Mouse (Mus musculus): ENCODE data around the gene Uqcc3. TPM values are rescaled to one million over a fixed set of nuclear protein-coding genes. Genes with fewer than 3 reads are reported as not detected.

The Uqcc3 gene
- 45.4 and 46.9 TPM in 2 replicates for polyA plus RNA-seq (2012; rRNA removed)

- peak; percentile 96 for DNase-seq (ENCODE audit: low read depth)
- TF ChIP-seq POLR2A (IDR thresholded peaks at IDR 0.05; ENCODE audit: borderline replicate concordance, extremely low read depth, insufficient read depth, insufficient read length, poor library complexity, severe bottlenecking) (peak; percentile 56; the same call in 1 of the 2 replicates), CTCF (IDR thresholded peaks at IDR 0.05; ENCODE audit: borderline replicate concordance, extremely low read depth, insufficient read depth, insufficient read length) (no peak)
These were observed at the start of gene Uqcc3 for GRCm38 (mm10) chr19:8880311-8881033. Gene Uqcc3, minus strand, starts transcription at chr19:8880923.

- DNase-seq (ENCODE audit: low read depth) = no peak
- TF ChIP-seq CTCF (IDR thresholded peaks at IDR 0.05; ENCODE audit: borderline replicate concordance, extremely low read depth, insufficient read depth, insufficient read length) = no peak
- TF ChIP-seq POLR2A (IDR thresholded peaks at IDR 0.05; ENCODE audit: borderline replicate concordance, extremely low read depth, insufficient read depth, insufficient read length, poor library complexity, severe bottlenecking) = no peak
These were observed 49.4 kb upstream of the Uqcc3 start for GRCm38 (mm10) chr19:8930117-8930516.

GRCm38 (mm10) chr19:8929224-8930088 lies 48.7 kb upstream of the Uqcc3 start, which contains the start of the genes Rom1 and Eml3:
Gene Rom1, minus strand, starts transcription at chr19:8929356.
Gene Eml3, plus strand, starts transcription at chr19:8929552.
- DNase-seq (ENCODE audit: low read depth) = peak; percentile 64
- 0 out of 2 replicates have a peak, but pooled peaks have one; percentile 25 for TF ChIP-seq CTCF (IDR thresholded peaks at IDR 0.05; ENCODE audit: borderline replicate concordance, extremely low read depth, insufficient read depth, insufficient read length)
- TF ChIP-seq POLR2A (IDR thresholded peaks at IDR 0.05; ENCODE audit: borderline replicate concordance, extremely low read depth, insufficient read depth, insufficient read length, poor library complexity, severe bottlenecking) = no peak

GRCm38 (mm10) chr19:8928689-8929223 lies 48.0 kb upstream of the Uqcc3 start:
- DNase-seq (ENCODE audit: low read depth) = no peak

GRCm38 (mm10) chr19:8927891-8928525 lies 47.3 kb upstream of the Uqcc3 start:
- DNase-seq (ENCODE audit: low read depth) = no peak
- no peak for TF ChIP-seq POLR2A (IDR thresholded peaks at IDR 0.05; ENCODE audit: borderline replicate concordance, extremely low read depth, insufficient read depth, insufficient read length, poor library complexity, severe bottlenecking)
- TF ChIP-seq CTCF (IDR thresholded peaks at IDR 0.05; ENCODE audit: borderline replicate concordance, extremely low read depth, insufficient read depth, insufficient read length) = no peak

More at GRCm38 (mm10) chr19:8928689-8929223, 48.0 kb upstream of the Uqcc3 start:
- no peak for TF ChIP-seq POLR2A (IDR thresholded peaks at IDR 0.05; ENCODE audit: borderline replicate concordance, extremely low read depth, insufficient read depth, insufficient read length, poor library complexity, severe bottlenecking)
- no peak for TF ChIP-seq CTCF (IDR thresholded peaks at IDR 0.05; ENCODE audit: borderline replicate concordance, extremely low read depth, insufficient read depth, insufficient read length)

GRCm38 (mm10) chr19:8926766-8927165 lies 46.0 kb upstream of the Uqcc3 start:
- DNase-seq (ENCODE audit: low read depth) = no peak
- TF ChIP-seq CTCF (IDR thresholded peaks at IDR 0.05; ENCODE audit: borderline replicate concordance, extremely low read depth, insufficient read depth, insufficient read length) (no peak), POLR2A (IDR thresholded peaks at IDR 0.05; ENCODE audit: borderline replicate concordance, extremely low read depth, insufficient read depth, insufficient read length, poor library complexity, severe bottlenecking) (no peak)

GRCm38 (mm10) chr19:8921741-8922140 lies 41.0 kb upstream of the Uqcc3 start:
- DNase-seq (ENCODE audit: low read depth) = no peak
- no peak for TF ChIP-seq POLR2A (IDR thresholded peaks at IDR 0.05; ENCODE audit: borderline replicate concordance, extremely low read depth, insufficient read depth, insufficient read length, poor library complexity, severe bottlenecking)
- TF ChIP-seq CTCF (IDR thresholded peaks at IDR 0.05; ENCODE audit: borderline replicate concordance, extremely low read depth, insufficient read depth, insufficient read length) = no peak

- TF ChIP-seq POLR2A (IDR thresholded peaks at IDR 0.05; ENCODE audit: borderline replicate concordance, extremely low read depth, insufficient read depth, insufficient read length, poor library complexity, severe bottlenecking) = no peak
- TF ChIP-seq CTCF (IDR thresholded peaks at IDR 0.05; ENCODE audit: borderline replicate concordance, extremely low read depth, insufficient read depth, insufficient read length) = no peak
- peak; percentile 73 for DNase-seq (ENCODE audit: low read depth)
These were observed 40.1 kb upstream of the Uqcc3 start for GRCm38 (mm10) chr19:8920836-8921291.

GRCm38 (mm10) chr19:8920073-8920736 lies 39.5 kb upstream of the Uqcc3 start, which contains the start of gene B3gat3:
Gene B3gat3, plus strand, starts transcription at chr19:8920374.
- peak; percentile 96 for DNase-seq (ENCODE audit: low read depth)
- TF ChIP-seq CTCF (IDR thresholded peaks at IDR 0.05; ENCODE audit: borderline replicate concordance, extremely low read depth, insufficient read depth, insufficient read length) (no peak), POLR2A (IDR thresholded peaks at IDR 0.05; ENCODE audit: borderline replicate concordance, extremely low read depth, insufficient read depth, insufficient read length, poor library complexity, severe bottlenecking) (peak; percentile 31; the same call in 1 of the 2 replicates)

GRCm38 (mm10) chr19:8919684-8920072 lies 39.0 kb upstream of the Uqcc3 start:
- TF ChIP-seq CTCF (IDR thresholded peaks at IDR 0.05; ENCODE audit: borderline replicate concordance, extremely low read depth, insufficient read depth, insufficient read length) (no peak), POLR2A (IDR thresholded peaks at IDR 0.05; ENCODE audit: borderline replicate concordance, extremely low read depth, insufficient read depth, insufficient read length, poor library complexity, severe bottlenecking) (no peak)

More at GRCm38 (mm10) chr19:8919684-8920072, 39.0 kb upstream of the Uqcc3 start:
- no peak for DNase-seq (ENCODE audit: low read depth)
